15 mouse cellular contexts compared by ENCODE assay signal in genomic region chr9:46423184-46423967, GRCm38 (mm10).
DNase-seq lines count a peak whose midpoint lies in the region; ATAC-seq lines count a peak whose summit lies in the region.
"Had no signal": no experiment of that assay in that cellular context is flagged by ENCODE, and none has a peak within 500 bp of the region (broad histone marks: within the 10 kb centered on the region; RNA-seq: fewer than 3 reads in every experiment).

No protein-coding gene starts in this region.

- no peak overlapping the region for H3K4me2 ChIP-seq in neural tube, embryonic 11.5 days (ENCODE audit: low read depth)
- no peak overlapping the region for H3K4me2 ChIP-seq in neural tube, embryonic 15.5 days
- H3K4me2 ChIP-seq in neural tube, embryonic 14.5 days (ENCODE audit: low read depth, low read length), result no peak overlapping the region
- H3K4me2 ChIP-seq: midbrain, embryonic 15.5 days had no signal

- 78% methylated on average over 12 of the region's 12 CpGs for WGBS in neural tube, embryonic 11.5 days
- 60% methylated on average over 12 of the region's 12 CpGs for WGBS in neural tube, embryonic 15.5 days
- 71% methylated on average over 12 of the region's 12 CpGs for WGBS in neural tube, embryonic 14.5 days

- intact Hi-C loops in heart, postnatal 25 days (cut with DNase I), result no loop called here

- no peaks in the 10 kb centered on the region for H3K36me3 ChIP-seq in neural tube, embryonic 11.5 days (ENCODE audit: control insufficient read depth, insufficient read depth, low read length)
- no peaks in the 10 kb centered on the region for H3K36me3 ChIP-seq in neural tube, embryonic 15.5 days
- H3K36me3 ChIP-seq in neural tube, embryonic 14.5 days (ENCODE audit: control insufficient read depth, insufficient read depth, low read length), result no peaks in the 10 kb centered on the region
- H3K36me3 ChIP-seq: G1E; midbrain, embryonic 15.5 days had no signal

- no peak for ATAC-seq in neural tube, embryonic 11.5 days (ENCODE audit: insufficient read depth, low FRiP score, low TSS enrichment)
- no peak for ATAC-seq in neural tube, embryonic 15.5 days (ENCODE audit: low FRiP score)
- peak; percentile 41 for ATAC-seq in neural tube, embryonic 14.5 days (ENCODE audit: low read depth)
- ATAC-seq: midbrain, embryonic 15.5 days had no signal

- H3K4me3 ChIP-seq in neural tube, embryonic 11.5 days (ENCODE audit: low read depth, low read length), result no peak overlapping the region
- H3K4me3 ChIP-seq in neural tube, embryonic 15.5 days (replicated peaks), result no peak overlapping the region
- no peak overlapping the region for H3K4me3 ChIP-seq in neural tube, embryonic 14.5 days (ENCODE audit: low read depth, low read length)
- H3K4me3 ChIP-seq: left cerebral cortex, adult 2 months; midbrain, embryonic 15.5 days had no signal

- no peaks in the 10 kb centered on the region for H3K27me3 ChIP-seq in neural tube, embryonic 11.5 days (ENCODE audit: control insufficient read depth, insufficient read depth, low read length)
- H3K27me3 ChIP-seq in neural tube, embryonic 15.5 days (replicated peaks), result 0 out of 2 replicates have a peak, but pooled peaks cover 2% of the 10 kb centered on the region
- no peaks in the 10 kb centered on the region for H3K27me3 ChIP-seq in neural tube, embryonic 14.5 days (ENCODE audit: control insufficient read depth, insufficient read depth, low read length)
- H3K27me3 ChIP-seq: midbrain, embryonic 15.5 days had no signal

- no peaks in the 10 kb centered on the region for H3K9me3 ChIP-seq in neural tube, embryonic 11.5 days (ENCODE audit: control insufficient read depth, low read length)
- no peaks in the 10 kb centered on the region for H3K9me3 ChIP-seq in neural tube, embryonic 15.5 days (replicated peaks)
- no peaks in the 10 kb centered on the region for H3K9me3 ChIP-seq in neural tube, embryonic 14.5 days (ENCODE audit: control insufficient read depth, low read length)
- H3K9me3 ChIP-seq: G1E; midbrain, embryonic 15.5 days had no signal

- no peak overlapping the region for H3K9ac ChIP-seq in neural tube, embryonic 11.5 days (ENCODE audit: low read length)
- H3K9ac ChIP-seq in neural tube, embryonic 15.5 days (replicated peaks), result no peak overlapping the region
- H3K9ac ChIP-seq in neural tube, embryonic 14.5 days (replicated peaks; ENCODE audit: low read depth, low read length), result no peak overlapping the region
- H3K9ac ChIP-seq: midbrain, embryonic 15.5 days had no signal

- no peak overlapping the region for H3K27ac ChIP-seq in neural tube, embryonic 11.5 days (ENCODE audit: low read depth, low read length)
- no peak overlapping the region for H3K27ac ChIP-seq in neural tube, embryonic 15.5 days (replicated peaks)
- H3K27ac ChIP-seq in neural tube, embryonic 14.5 days (ENCODE audit: low read depth, low read length), result no peak overlapping the region
- H3K27ac ChIP-seq: left cerebral cortex, adult 2 months; midbrain, embryonic 15.5 days had no signal

- DNase-seq in neural tube, embryonic 11.5 days (ENCODE audit: low spot score), result peak; percentile 47
- peak; percentile 85 for DNase-seq in MN1 (ENCODE audit: low spot score)
- peak; percentile 24 for DNase-seq in c-Kit-negative CD71-positive TER-119-positive erythroid progenitor cells, embryonic 14.5 days (ENCODE audit: low read depth, low spot score)
- no peak for DNase-seq in frontal cortex, postnatal 36 days (ENCODE audit: low spot score in 2 of 2)
- no peak for DNase-seq in heart, postnatal 25 days (ENCODE audit: low spot score)
- DNase-seq: cerebellum, adult 2 months; heart, adult 11 months; kidney, adult 11 months; lung, postnatal 10 days; right cerebral cortex, postnatal 14 days had no signal

- H3K4me1 ChIP-seq in neural tube, embryonic 11.5 days (ENCODE audit: control insufficient read depth, insufficient read depth, low read length), result no peaks in the 10 kb centered on the region; the same call in 1 of the 2 replicates
- peaks cover 7% of the 10 kb centered on the region; the same call in 1 of the 2 replicates for H3K4me1 ChIP-seq in neural tube, embryonic 15.5 days
- H3K4me1 ChIP-seq in neural tube, embryonic 14.5 days (ENCODE audit: control insufficient read depth, insufficient read depth, low read length), result no peaks in the 10 kb centered on the region

Comparison
In these comparisons a context has a peak if more than half of its experiments do, and no peak if none do; other contexts are left out.
1. DNase-seq: peak in neural tube, embryonic 11.5 days (single experiment), MN1 (single experiment) and c-Kit-negative CD71-positive TER-119-positive erythroid progenitor cells, embryonic 14.5 days (single experiment); none in frontal cortex, postnatal 36 days (0 of 2) and heart, postnatal 25 days (single experiment).